Mouse (Mus musculus) lung, postnatal 25 days (tissue): ENCODE data around the gene Rad9a.

Experiments
- DNase-seq: peaks from one replicate; pipeline ENCODE4 v3.0.0; 2022; ENCODE audit warnings: low spot score

Rad9a gene

GRCm38 (mm10) chr19:4193129-4193528, 8.3 kb downstream of the Rad9a start:
- no peak for DNase-seq

GRCm38 (mm10) chr19:4192251-4192985, 9.0 kb downstream of the Rad9a start:
- no peak for DNase-seq

- DNase-seq: peak; percentile 96
Observed at GRCm38 (mm10) chr19:4191528-4192250, 9.8 kb downstream of the Rad9a start, which contains the start of gene Ppp1ca. TSS of gene Ppp1ca (plus strand) at chr19:4192065.

- DNase-seq: peak; percentile 76
Observed at GRCm38 (mm10) chr19:4190831-4191334, 10.6 kb downstream of the Rad9a start, which contains the start of gene Tbc1d10c. TSS of gene Tbc1d10c (minus strand) at chr19:4191284.

GRCm38 (mm10) chr19:4189051-4189620, 12.3 kb downstream of the Rad9a start:
- DNase-seq: no peak

- DNase-seq: no peak
Observed at GRCm38 (mm10) chr19:4187303-4187702, 14.2 kb downstream of the Rad9a start.

GRCm38 (mm10) chr19:4184976-4185975, 16.2 kb downstream of the Rad9a start:
- DNase-seq: peak; percentile 52

GRCm38 (mm10) chr19:4183689-4184088, 17.8 kb downstream of the Rad9a start:
- DNase-seq: no peak

GRCm38 (mm10) chr19:4181892-4182291, 19.6 kb downstream of the Rad9a start:
- peak; percentile 81 for DNase-seq

- no peak for DNase-seq
Observed at GRCm38 (mm10) chr19:4180411-4180810, 21.1 kb downstream of the Rad9a start.

GRCm38 (mm10) chr19:4175368-4175947, 26.0 kb downstream of the Rad9a start, which contains the start of gene Carns1:
TSS of gene Carns1 (minus strand) at chr19:4175479.
- no peak for DNase-seq

GRCm38 (mm10) chr19:4172925-4173324, 28.5 kb downstream of the Rad9a start:
- no peak for DNase-seq

- no peak for DNase-seq
Observed at GRCm38 (mm10) chr19:4171393-4172290, 29.8 kb downstream of the Rad9a start.

- DNase-seq: no peak
Observed at GRCm38 (mm10) chr19:4170723-4171392, 30.6 kb downstream of the Rad9a start.

GRCm38 (mm10) chr19:4169810-4170209, 31.7 kb downstream of the Rad9a start:
- no peak for DNase-seq

GRCm38 (mm10) chr19:4169378-4169784, 32.1 kb downstream of the Rad9a start:
- DNase-seq: peak; percentile 99

GRCm38 (mm10) chr19:4166678-4167476, 34.6 kb downstream of the Rad9a start:
- no peak for DNase-seq

- DNase-seq: no peak
Observed at GRCm38 (mm10) chr19:4164721-4165120, 36.7 kb downstream of the Rad9a start.
